Mouse (Mus musculus): ENCODE data around the gene Atp6v1e2.

The Atp6v1e2 gene

DNA sequence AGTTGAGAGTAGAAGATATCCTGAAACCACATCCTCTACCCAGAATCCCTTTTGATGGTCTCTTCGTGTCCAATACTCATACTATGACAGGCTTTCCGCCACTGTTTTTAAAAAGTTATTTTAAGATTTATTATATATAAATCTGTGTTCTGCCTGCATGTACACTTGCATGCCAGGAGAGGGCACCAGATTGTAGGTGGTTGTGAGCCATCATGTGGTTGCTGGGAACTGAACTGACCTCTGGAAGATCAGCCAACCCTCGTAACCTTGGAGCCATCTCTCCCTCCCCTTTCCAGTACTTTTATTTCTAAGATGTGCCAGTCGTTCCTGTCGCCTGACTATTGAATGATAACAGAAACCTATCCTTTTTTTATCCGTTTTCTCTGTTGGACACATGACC lies 28.9 kb downstream of the Atp6v1e2 start:
- in situ Hi-C loops (cut with MboI, MseI), result loop anchor here (5.0 kb wide), 2 partner anchors 124 to 334 kb away; no protein-coding TSS in a partner anchor

- in situ Hi-C loops (cut with MboI, MseI), result loop anchor here (5.0 kb wide), 2 partner anchors 125 to 335 kb away; no protein-coding TSS in a partner anchor
Observed at GRCm38 (mm10) chr17:86917048-86917447, 30.6 kb downstream of the Atp6v1e2 start, which contains the start of gene Tmem247. Tmem247 (plus strand) TSS chr17:86917348.

- in situ Hi-C loops (cut with MboI, MseI), result loop anchor here (5.0 kb wide), 2 partner anchors 127 to 337 kb away; no protein-coding TSS in a partner anchor
Observed at GRCm38 (mm10) chr17:86915540-86915939, 32.2 kb downstream of the Atp6v1e2 start.

- in situ Hi-C loops (cut with MboI, MseI), result loop anchor here (5.0 kb wide), 1 partner anchor 79 kb away; no protein-coding TSS in a partner anchor
Observed at GRCm38 (mm10) chr17:86913003-86913607, 34.6 kb downstream of the Atp6v1e2 start.

GRCm38 (mm10) chr17:86911261-86911660 lies 36.4 kb downstream of the Atp6v1e2 start:
- in situ Hi-C loops (cut with MboI, MseI), result loop anchor here (5.0 kb wide), 1 partner anchor 81 kb away; no protein-coding TSS in a partner anchor

DNA sequence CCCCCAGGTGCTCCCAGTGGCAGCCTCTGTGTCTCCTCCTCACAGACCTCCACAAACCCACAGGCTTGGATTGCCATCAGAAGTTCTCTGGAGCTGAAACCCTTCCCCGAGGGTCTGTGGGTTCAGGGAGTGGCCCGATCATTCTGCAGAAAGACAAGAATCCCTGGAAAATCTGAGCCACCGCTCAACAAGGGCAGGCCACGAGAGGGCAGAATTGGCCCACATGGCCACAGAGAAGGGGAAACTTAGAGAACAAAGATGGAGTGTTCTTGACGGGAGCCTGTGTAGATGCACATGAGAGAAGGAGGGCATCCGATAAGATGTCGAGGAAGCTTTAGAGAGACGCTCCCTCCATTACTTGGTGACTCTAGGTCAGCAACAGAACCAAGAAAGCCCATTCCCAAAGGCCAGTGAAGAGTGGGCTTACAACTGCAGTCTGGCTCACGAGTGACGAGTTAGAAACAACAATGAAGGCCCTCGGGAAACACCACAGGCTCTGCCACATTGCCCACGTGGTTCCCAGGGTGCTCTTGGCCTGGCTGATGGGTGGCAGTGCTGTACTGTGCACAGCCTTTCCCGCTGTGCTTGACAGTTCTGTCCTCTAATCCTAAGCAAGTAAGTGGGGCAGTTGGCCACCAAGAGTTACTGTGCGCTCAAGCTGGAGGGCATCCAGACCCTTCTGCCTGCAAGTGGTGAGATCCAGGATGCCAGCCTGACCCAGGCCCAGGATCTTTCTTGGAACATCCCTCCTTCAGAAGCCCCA lies 37.8 kb downstream of the Atp6v1e2 start:
- in situ Hi-C loops (cut with MboI, MseI), result loop anchor here (5.0 to 10.0 kb wide), 3 partner anchors 82 to 425 kb away; no protein-coding TSS in a partner anchor

GRCm38 (mm10) chr17:86908316-86908715 lies 39.4 kb downstream of the Atp6v1e2 start:
- in situ Hi-C loops (cut with MboI, MseI), result loop anchor here (5.0 to 10.0 kb wide), 2 partner anchors 81 to 424 kb away; no protein-coding TSS in a partner anchor

DNA sequence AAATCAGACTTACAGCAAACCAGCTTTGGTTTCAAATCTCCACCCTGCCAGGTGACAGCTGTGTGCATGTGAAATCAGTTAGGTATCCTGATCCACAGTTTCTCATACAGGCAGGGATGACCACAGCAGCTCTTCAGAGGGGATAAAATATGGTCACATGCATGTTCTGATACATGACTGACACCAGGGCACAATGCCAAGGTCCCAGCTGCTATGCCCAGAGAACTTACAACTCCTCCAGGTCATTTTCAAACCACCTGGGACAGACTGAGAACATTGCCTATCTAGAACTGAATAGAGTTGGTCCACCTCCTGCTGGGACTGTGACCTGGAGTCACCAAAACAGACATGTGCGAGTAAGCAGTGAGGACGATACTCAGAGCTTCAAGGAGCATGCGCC lies 40.6 kb downstream of the Atp6v1e2 start:
- in situ Hi-C loops (cut with MboI, MseI), result loop anchor here (5.0 to 10.0 kb wide), 2 partner anchors 80 to 422 kb away; no protein-coding TSS in a partner anchor

DNA sequence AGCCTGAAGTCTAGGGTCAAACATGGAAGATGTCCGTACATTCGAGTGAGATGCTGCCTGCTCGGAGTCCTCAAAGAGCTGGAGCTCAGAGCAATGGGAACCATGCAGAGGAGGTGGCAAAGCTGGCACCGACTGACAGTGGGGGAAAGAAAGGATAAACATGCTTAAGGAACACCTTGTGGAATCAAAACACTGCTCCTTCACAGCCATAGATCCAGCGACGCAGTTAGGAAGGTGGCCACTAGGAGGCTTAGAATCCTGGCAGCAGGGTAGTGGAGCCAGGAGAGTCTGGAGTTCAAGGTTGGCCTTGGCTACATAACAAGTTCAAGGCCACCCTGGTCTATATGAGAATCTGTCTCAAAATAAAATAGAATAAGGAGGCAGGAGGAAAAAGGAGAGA lies 41.1 kb downstream of the Atp6v1e2 start:
- in situ Hi-C loops (cut with MboI, MseI), result loop anchor here (5.0 to 10.0 kb wide), 2 partner anchors 79 to 422 kb away; no protein-coding TSS in a partner anchor

DNA sequence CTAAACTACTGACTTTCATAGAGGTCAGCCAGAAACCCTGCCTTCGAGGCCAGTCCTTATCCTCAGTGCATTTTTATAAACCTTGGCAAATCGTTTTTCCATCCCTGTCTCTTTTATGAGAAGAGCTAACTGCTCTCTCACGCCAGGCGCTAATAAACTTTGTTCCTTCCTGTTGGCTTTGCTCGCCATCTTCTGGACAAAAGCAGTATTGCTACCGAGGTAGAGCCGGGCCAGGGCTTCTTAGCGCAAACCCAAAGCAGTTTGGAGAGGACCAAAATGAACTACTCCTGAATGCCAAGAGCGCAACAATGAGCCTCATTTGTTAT lies 41.6 kb downstream of the Atp6v1e2 start:
- in situ Hi-C loops (cut with MboI, MseI), result loop anchor here (5.0 to 10.0 kb wide), 2 partner anchors 79 to 421 kb away; no protein-coding TSS in a partner anchor

DNA sequence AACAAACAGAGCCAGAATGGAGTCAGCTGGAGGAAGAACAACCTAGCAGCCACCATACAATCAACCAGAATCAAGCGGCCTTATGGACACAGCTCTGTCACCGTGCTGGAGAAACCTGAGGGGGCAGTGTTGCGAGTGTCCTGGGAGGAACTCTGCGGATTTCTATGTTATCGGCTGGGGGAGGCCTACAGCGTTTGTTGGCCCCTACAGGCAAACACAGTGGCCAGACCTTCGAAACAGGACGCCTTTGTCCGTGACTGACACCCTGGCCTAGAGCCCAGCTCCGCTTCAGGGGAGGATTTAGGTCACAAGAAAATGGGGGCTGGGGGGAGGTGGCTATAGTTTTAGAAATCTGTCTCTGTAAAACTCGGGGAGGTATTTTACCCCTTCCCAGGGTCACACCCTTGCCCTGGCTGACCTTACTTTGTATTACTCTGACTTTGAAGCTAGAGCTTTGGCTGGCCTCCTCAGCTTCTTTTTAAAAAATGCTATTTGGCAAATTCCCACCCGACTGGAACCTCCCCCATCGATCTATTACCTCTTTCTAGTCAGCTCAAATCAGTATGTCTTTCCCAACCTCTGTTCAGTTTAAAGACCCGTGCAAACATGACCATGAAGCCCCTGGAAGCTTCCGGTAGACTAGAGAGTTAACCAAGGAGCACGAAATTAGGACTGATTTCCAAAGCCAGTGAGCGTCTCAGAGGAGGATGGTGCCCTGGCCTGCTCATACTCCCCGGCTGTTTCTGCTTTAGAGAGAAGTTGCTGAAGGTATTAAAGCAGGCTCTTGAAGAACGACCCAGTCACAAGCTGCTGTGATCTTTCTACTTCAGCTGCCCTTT lies 42.2 kb downstream of the Atp6v1e2 start:
- in situ Hi-C loops (cut with MboI, MseI), result loop anchor here (5.0 to 10.0 kb wide), 2 partner anchors 78 to 421 kb away; no protein-coding TSS in a partner anchor

DNA sequence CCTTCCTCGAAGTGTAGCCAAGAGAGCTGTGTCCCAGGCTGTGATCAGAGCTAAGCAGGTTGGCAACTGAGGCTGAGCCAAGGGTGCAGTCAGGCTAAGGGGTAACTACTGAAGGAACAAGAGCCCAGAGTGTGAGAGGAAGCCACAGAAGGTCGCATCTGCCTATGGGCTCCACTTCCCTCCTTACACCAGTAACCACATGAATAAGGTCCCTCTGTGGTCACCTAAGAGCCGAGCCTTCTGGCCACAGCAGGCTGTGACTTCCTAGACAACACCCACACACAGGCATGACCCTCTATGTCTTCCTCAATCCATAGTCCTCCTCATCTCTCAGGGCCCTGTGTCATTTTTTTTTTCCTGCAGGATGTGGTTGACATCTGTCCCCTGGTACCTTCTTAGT lies 43.5 kb downstream of the Atp6v1e2 start:
- in situ Hi-C loops (cut with MboI, MseI), result loop anchor here (5.0 to 10.0 kb wide), 3 partner anchors 152 to 419 kb away; partner anchors contain the start of gene Epas1

DNA sequence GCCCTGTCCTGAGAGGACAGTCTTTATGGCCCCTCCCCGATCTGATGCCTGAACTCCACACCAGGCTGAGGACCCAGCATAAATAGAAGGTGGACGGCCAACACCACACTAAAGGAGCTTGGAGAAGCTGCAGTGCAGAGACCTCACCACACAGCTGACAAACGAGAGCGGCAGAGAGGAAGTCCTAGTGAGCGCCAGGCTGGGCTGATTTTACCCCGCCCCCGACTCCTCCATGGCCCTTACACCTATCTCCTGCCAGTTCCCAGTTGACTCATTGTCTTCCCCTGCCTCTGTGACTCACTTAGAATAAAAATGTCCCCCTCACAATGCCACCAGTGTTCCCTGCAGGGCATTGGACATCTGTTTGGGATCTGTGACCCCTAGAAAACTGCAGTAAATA lies 44.1 kb downstream of the Atp6v1e2 start:
- in situ Hi-C loops (cut with MboI, MseI), result loop anchor here (5.0 to 10.0 kb wide), 3 partner anchors 151 to 419 kb away; partner anchors contain the start of gene Epas1

DNA sequence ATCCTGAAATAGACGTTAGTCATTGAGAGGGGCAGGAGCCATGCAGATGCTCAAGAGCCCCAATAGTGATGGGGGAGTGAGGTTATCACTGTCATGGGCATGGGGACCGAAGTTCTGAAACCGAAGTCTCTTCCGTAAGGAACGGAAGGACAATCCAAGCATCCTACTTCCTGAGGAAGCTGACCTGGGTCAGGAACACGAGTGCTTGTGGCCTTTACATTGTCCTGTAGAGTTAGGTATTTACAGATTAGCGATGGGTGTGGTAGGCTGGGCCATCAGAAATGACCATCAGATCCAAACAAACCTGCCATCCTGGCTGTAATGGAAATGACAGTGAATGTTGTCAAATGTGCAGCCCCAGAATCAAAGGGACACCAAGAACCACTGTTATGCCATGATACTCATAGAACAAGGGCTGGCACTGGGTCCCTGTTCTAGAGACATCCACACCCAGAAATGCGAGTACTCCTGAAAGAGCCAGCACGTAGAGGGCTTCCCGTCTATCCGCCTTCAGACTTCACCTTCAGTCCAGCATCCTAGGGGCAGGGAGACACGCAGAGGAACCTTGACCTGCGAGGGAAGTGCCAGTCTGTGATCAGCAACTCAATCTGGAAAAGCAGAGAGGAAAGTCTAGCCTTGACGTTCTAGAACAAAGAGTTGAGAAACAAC lies 45.2 kb downstream of the Atp6v1e2 start:
- in situ Hi-C loops (cut with MboI, MseI), result loop anchor here (5.0 to 10.0 kb wide), 3 partner anchors 150 to 418 kb away; partner anchors contain the start of gene Epas1

- in situ Hi-C loops (cut with MboI, MseI), result loop anchor here (5.0 to 10.0 kb wide), 3 partner anchors 148 to 416 kb away; partner anchors contain the start of gene Epas1
Observed at GRCm38 (mm10) chr17:86900564-86900963, 47.1 kb downstream of the Atp6v1e2 start.

DNA sequence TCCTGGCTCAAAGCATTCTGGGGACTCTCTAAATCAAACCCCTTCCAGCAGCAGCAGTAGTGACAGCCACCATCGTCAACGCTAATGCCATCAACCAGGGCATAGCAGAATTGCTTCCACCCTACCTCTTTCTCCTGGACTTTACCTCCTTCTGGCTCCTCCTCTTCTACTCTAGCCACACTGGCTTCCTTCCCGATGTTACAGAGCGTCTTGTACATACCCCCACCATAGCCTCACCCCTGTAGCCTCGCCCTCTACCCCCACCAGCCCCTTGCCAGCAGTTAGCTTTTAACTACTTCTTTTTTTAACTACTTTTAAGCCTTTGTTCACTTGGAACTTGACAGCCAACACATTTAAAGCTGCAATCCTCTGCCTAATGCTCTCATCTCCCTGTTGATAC lies 47.9 kb downstream of the Atp6v1e2 start:
- in situ Hi-C loops (cut with MboI, MseI), result loop anchor here (5.0 to 10.0 kb wide), 3 partner anchors 148 to 415 kb away; partner anchors contain the start of gene Epas1

- in situ Hi-C loops (cut with MboI, MseI), result no loop called here
Observed at GRCm38 (mm10) chr17:86897486-86898165, 50.1 kb downstream of the Atp6v1e2 start.

- in situ Hi-C loops (cut with MboI, MseI), result no loop called here
Observed at GRCm38 (mm10) chr17:86895191-86895590, 52.5 kb downstream of the Atp6v1e2 start.
